Mouse (Mus musculus): Measurements from ENCODE around the gene Hoxa3.

- TF ChIP-seq CTCF (IDR thresholded peaks at IDR 0.05; ENCODE audit: insufficient read depth, low read depth, low read length) = no peak
- TF ChIP-seq POLR2A (IDR thresholded peaks at IDR 0.05; ENCODE audit: insufficient read depth, low read depth, low read length) = no peak
Measured at GRCm38 (mm10) chr6:52179690-52180089, 33.4 kb downstream of the Hoxa3 start.

Measured in olfactory bulb, adult 2 months (tissue).